Mouse (Mus musculus): ENCODE measurements around the gene Gm20388. TPM values are rescaled to one million over a fixed set of nuclear protein-coding genes. Genes with fewer than 3 reads are reported as not detected.
A peak's percentile ranks its signal among the peaks of the same experiment; 100 is the strongest.

The Gm20388 gene
- polyA plus RNA-seq, 1 experiment = 28.1 TPM

DNA sequence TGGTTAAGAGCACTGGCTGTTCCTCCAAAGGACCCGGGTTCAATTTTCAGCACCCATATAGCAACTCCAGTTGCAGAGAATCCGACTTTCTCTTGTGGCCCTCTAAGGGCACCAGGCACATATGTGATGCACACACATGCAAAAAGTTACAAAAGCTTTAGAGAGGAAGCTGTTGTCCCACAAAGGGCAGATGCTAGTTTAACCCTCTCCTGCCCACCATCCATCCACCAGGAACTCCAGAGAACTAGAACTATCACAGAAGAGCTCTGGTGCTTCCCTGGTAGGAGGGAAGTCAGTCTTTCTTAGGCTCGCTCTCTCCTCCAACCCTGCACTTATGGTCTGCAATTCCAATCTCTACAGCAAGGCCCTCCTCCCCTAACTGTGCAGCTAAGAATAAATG, 3082.4 kb downstream of the Gm20388 start:
- Histone ChIP-seq H3K9me3 (replicated peaks; ENCODE audit: control insufficient read depth, insufficient read depth, low read length, poor library complexity, severe bottlenecking) (no peaks in the 10 kb centered on the region), H3K4me1 (ENCODE audit: control insufficient read depth, insufficient read depth, low read length) (peaks cover 2% of the 10 kb centered on the region), H3K4me3 (ENCODE audit: low read depth, low read length) (no peak overlapping the region), H3K27me3 (ENCODE audit: control insufficient read depth, insufficient read depth, low read length, poor library complexity, severe bottlenecking) (no peaks in the 10 kb centered on the region), H3K36me3 (ENCODE audit: control insufficient read depth, insufficient read depth, low read length, poor library complexity, severe bottlenecking) (no peaks in the 10 kb centered on the region; the same call in 1 of the 2 replicates), H3K9ac (ENCODE audit: low read depth, poor library complexity, severe bottlenecking) (no peak overlapping the region), H3K27ac (ENCODE audit: insufficient read depth, low read length) (no peak overlapping the region)
- no peak for TF ChIP-seq CTCF (IDR thresholded peaks at IDR 0.05; ENCODE audit: low read depth, low read length)

GRCm38 (mm10) chr8:122993740-122994139, 3083.1 kb downstream of the Gm20388 start:
- Histone ChIP-seq H3K27me3 (ENCODE audit: control insufficient read depth, insufficient read depth, low read length, poor library complexity, severe bottlenecking) (no peaks in the 10 kb centered on the region), H3K4me1 (ENCODE audit: control insufficient read depth, insufficient read depth, low read length) (peaks cover 4% of the 10 kb centered on the region), H3K9ac (ENCODE audit: low read depth, poor library complexity, severe bottlenecking) (no peak overlapping the region), H3K4me3 (ENCODE audit: low read depth, low read length) (no peak overlapping the region), H3K27ac (ENCODE audit: insufficient read depth, low read length) (no peak overlapping the region), H3K36me3 (ENCODE audit: control insufficient read depth, insufficient read depth, low read length, poor library complexity, severe bottlenecking) (no peaks in the 10 kb centered on the region; the same call in 1 of the 2 replicates), H3K9me3 (replicated peaks; ENCODE audit: control insufficient read depth, insufficient read depth, low read length, poor library complexity, severe bottlenecking) (no peaks in the 10 kb centered on the region)
- TF ChIP-seq POLR2A (IDR thresholded peaks at IDR 0.05; ENCODE audit: insufficient read depth, low read length) (no peak), CTCF (IDR thresholded peaks at IDR 0.05; ENCODE audit: low read depth, low read length) (no peak), EP300 (IDR thresholded peaks at IDR 0.05; ENCODE audit: insufficient read depth, low read depth, low read length) (no peak)

DNA sequence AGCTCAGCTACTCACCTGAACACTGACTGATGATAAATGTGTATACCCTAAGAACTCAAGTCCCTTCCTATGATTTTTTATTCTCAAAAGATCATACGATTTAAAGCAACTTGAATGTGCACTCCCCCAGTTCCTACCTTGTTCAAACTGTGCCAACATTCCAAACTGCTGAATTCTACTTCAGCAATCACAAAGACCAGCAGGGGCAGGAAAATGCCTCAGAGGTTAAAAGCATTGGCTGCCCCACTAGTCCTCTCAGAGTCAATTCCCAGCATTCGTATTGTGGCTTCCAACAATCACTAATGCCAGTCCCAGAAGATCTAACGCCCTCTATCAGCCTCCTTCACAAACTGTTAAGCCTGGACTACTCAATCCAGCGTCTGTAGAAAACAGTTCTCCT, 3087.3 kb downstream of the Gm20388 start:
- TF ChIP-seq EP300 (IDR thresholded peaks at IDR 0.05; ENCODE audit: insufficient read depth, low read depth, low read length) = no peak
- no peak for TF ChIP-seq POLR2A (IDR thresholded peaks at IDR 0.05; ENCODE audit: insufficient read depth, low read length)
- TF ChIP-seq CTCF (IDR thresholded peaks at IDR 0.05; ENCODE audit: low read depth, low read length) = no peak
- H3K9ac ChIP-seq (ENCODE audit: low read depth, poor library complexity, severe bottlenecking) = no peak overlapping the region

DNA sequence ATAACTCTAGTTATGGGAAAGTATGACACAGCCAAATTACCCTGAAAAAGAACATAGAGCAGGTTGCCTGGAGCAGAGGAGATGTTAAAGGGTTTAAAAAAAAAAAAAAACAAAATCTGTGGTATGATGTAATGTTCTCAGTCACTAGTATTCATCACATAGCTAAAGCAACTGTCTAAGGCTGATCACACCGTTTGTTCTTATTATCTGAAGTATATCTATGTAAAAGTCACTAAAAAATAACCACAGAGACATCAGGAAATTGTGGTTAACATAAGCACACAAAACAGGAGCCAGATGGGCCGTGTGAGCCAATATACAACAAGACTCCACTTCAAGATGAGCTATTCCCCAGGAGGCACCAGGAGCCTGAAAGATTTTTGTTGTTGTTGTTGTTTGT, 3089.7 kb downstream of the Gm20388 start:
- no peak overlapping the region for H3K4me3 ChIP-seq (ENCODE audit: low read depth, low read length)
- no peak overlapping the region for H3K27ac ChIP-seq (ENCODE audit: insufficient read depth, low read length)
- no peaks in the 10 kb centered on the region; the same call in 1 of the 2 replicates for H3K36me3 ChIP-seq (ENCODE audit: control insufficient read depth, insufficient read depth, low read length, poor library complexity, severe bottlenecking)
- H3K27me3 ChIP-seq (ENCODE audit: control insufficient read depth, insufficient read depth, low read length, poor library complexity, severe bottlenecking) = no peaks in the 10 kb centered on the region
- TF ChIP-seq POLR2A (IDR thresholded peaks at IDR 0.05; ENCODE audit: insufficient read depth, low read length) (no peak), CTCF (IDR thresholded peaks at IDR 0.05; ENCODE audit: low read depth, low read length) (no peak), EP300 (IDR thresholded peaks at IDR 0.05; ENCODE audit: insufficient read depth, low read depth, low read length) (no peak)
- H3K9ac ChIP-seq (ENCODE audit: low read depth, poor library complexity, severe bottlenecking) = no peak overlapping the region
- no peaks in the 10 kb centered on the region for H3K9me3 ChIP-seq (replicated peaks; ENCODE audit: control insufficient read depth, insufficient read depth, low read length, poor library complexity, severe bottlenecking)
- peaks cover 7% of the 10 kb centered on the region for H3K4me1 ChIP-seq (ENCODE audit: control insufficient read depth, insufficient read depth, low read length)

More for the DNA sequence above, 3087.3 kb downstream of the Gm20388 start:
- H3K27me3 ChIP-seq (ENCODE audit: control insufficient read depth, insufficient read depth, low read length, poor library complexity, severe bottlenecking) = no peaks in the 10 kb centered on the region
- no peaks in the 10 kb centered on the region for H3K9me3 ChIP-seq (replicated peaks; ENCODE audit: control insufficient read depth, insufficient read depth, low read length, poor library complexity, severe bottlenecking)
- no peak overlapping the region for H3K27ac ChIP-seq (ENCODE audit: insufficient read depth, low read length)
- H3K4me3 ChIP-seq (ENCODE audit: low read depth, low read length) = no peak overlapping the region
- peaks cover 7% of the 10 kb centered on the region for H3K4me1 ChIP-seq (ENCODE audit: control insufficient read depth, insufficient read depth, low read length)
- no peaks in the 10 kb centered on the region; the same call in 1 of the 2 replicates for H3K36me3 ChIP-seq (ENCODE audit: control insufficient read depth, insufficient read depth, low read length, poor library complexity, severe bottlenecking)

- H3K27me3 ChIP-seq (ENCODE audit: control insufficient read depth, insufficient read depth, low read length, poor library complexity, severe bottlenecking) = no peaks in the 10 kb centered on the region
- no peak overlapping the region; the same call in 1 of the 2 replicates for H3K27ac ChIP-seq (ENCODE audit: insufficient read depth, low read length)
- H3K4me1 ChIP-seq (ENCODE audit: control insufficient read depth, insufficient read depth, low read length) = peaks cover 10% of the 10 kb centered on the region
- peaks cover 4% of the 10 kb centered on the region; the same call in 1 of the 2 replicates for H3K36me3 ChIP-seq (ENCODE audit: control insufficient read depth, insufficient read depth, low read length, poor library complexity, severe bottlenecking)
- no peak overlapping the region for H3K9ac ChIP-seq (ENCODE audit: low read depth, poor library complexity, severe bottlenecking)
- TF ChIP-seq EP300 (IDR thresholded peaks at IDR 0.05; ENCODE audit: insufficient read depth, low read depth, low read length) (no peak), CTCF (IDR thresholded peaks at IDR 0.05; ENCODE audit: low read depth, low read length) (no peak), POLR2A (IDR thresholded peaks at IDR 0.05; ENCODE audit: insufficient read depth, low read length) (no peak)
- no peak overlapping the region for H3K4me3 ChIP-seq (ENCODE audit: low read depth, low read length)
- H3K9me3 ChIP-seq (replicated peaks; ENCODE audit: control insufficient read depth, insufficient read depth, low read length, poor library complexity, severe bottlenecking) = no peaks in the 10 kb centered on the region
These were observed 3093.6 kb downstream of the Gm20388 start for GRCm38 (mm10) chr8:123004033-123004922.

GRCm38 (mm10) chr8:123005328-123005727, 3094.7 kb downstream of the Gm20388 start:
- peaks cover 4% of the 10 kb centered on the region; the same call in 1 of the 2 replicates for H3K36me3 ChIP-seq (ENCODE audit: control insufficient read depth, insufficient read depth, low read length, poor library complexity, severe bottlenecking)
- TF ChIP-seq POLR2A (IDR thresholded peaks at IDR 0.05; ENCODE audit: insufficient read depth, low read length) (no peak), EP300 (IDR thresholded peaks at IDR 0.05; ENCODE audit: insufficient read depth, low read depth, low read length) (no peak), CTCF (IDR thresholded peaks at IDR 0.05; ENCODE audit: low read depth, low read length) (no peak)
- H3K4me3 ChIP-seq (ENCODE audit: low read depth, low read length) = no peak overlapping the region
- peaks cover 10% of the 10 kb centered on the region for H3K4me1 ChIP-seq (ENCODE audit: control insufficient read depth, insufficient read depth, low read length)
- no peaks in the 10 kb centered on the region for H3K27me3 ChIP-seq (ENCODE audit: control insufficient read depth, insufficient read depth, low read length, poor library complexity, severe bottlenecking)
- H3K9ac ChIP-seq (ENCODE audit: low read depth, poor library complexity, severe bottlenecking) = no peak overlapping the region
- H3K9me3 ChIP-seq (replicated peaks; ENCODE audit: control insufficient read depth, insufficient read depth, low read length, poor library complexity, severe bottlenecking) = no peaks in the 10 kb centered on the region
- H3K27ac ChIP-seq (ENCODE audit: insufficient read depth, low read length) = peak overlapping the region; percentile 44

All from ES-Bruce4 (cell line).